Mouse (Mus musculus): ENCODE results near the gene Unc5b.

- TF ChIP-seq CTCF (IDR thresholded peaks at IDR 0.05; ENCODE audit: control insufficient read depth, insufficient read depth, insufficient replicate concordance, low read depth, low read length) (no peak), POLR2A (IDR thresholded peaks at IDR 0.05; ENCODE audit: control insufficient read depth, low read depth, low read length) (no peak)
Observed at GRCm38 (mm10) chr10:60733471-60733870, 97.9 kb downstream of the Unc5b start.
